Mouse (Mus musculus): ENCODE measurements around the gene Nup210. TPM values are rescaled to one million over a fixed set of nuclear protein-coding genes. Genes with fewer than 3 reads are reported as not detected.

The Nup210 gene
- polyA plus RNA-seq, 1 experiment from 2014 or later, result 37.4 TPM

DNA sequence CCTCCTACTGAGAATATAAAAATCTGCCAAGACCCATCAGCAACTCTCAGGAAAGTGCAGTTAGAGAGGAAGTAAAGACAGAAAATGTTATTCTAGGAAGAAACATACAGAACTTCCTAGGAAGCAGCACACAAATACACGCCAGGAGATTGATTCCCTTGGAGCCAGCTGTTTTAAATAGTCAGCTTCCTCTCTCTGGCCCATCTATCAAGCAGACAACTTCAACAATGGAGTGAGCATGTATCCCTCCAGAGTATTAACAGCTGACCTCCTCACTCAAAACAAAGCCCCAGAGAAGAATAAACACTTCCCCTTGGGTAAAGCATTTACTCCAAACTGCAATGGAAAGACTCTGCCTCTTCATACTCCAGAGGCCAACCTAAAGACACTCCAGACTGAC lies 1.5 kb downstream of the Nup210 start:
- no peaks in the 10 kb centered on the region for H3K36me3 ChIP-seq (ENCODE audit: control insufficient read depth, insufficient read depth, low read length)
- H3K4me2 ChIP-seq (ENCODE audit: low read depth, low read length, severe bottlenecking), result peak overlapping the region; percentile 92; the same call in 1 of the 2 replicates
- peaks cover 9% of the 10 kb centered on the region; the same call in 1 of the 2 replicates for H3K4me1 ChIP-seq (replicated peaks; ENCODE audit: control insufficient read depth, insufficient read depth, low read length)
- WGBS, result 45% methylated on average over 1 of the region's 1 CpGs
- no peaks in the 10 kb centered on the region for H3K9me3 ChIP-seq (ENCODE audit: control insufficient read depth, low read length)
- DNase-seq (ENCODE audit: low spot score) (no peak), ATAC-seq (replicated peaks; ENCODE audit: low FRiP score) (no peak)
- 0 out of 2 replicates have a peak overlapping the region, but pooled peaks have one; percentile 77 for H3K4me3 ChIP-seq (ENCODE audit: low read depth, low read length)
- H3K27me3 ChIP-seq (ENCODE audit: control insufficient read depth, insufficient read depth, low read length), result no peaks in the 10 kb centered on the region
- no peak overlapping the region for H3K27ac ChIP-seq (ENCODE audit: low read depth, low read length)
- H3K9ac ChIP-seq (ENCODE audit: low read length), result peak overlapping the region; percentile 5; the same call in 1 of the 2 replicates

DNA sequence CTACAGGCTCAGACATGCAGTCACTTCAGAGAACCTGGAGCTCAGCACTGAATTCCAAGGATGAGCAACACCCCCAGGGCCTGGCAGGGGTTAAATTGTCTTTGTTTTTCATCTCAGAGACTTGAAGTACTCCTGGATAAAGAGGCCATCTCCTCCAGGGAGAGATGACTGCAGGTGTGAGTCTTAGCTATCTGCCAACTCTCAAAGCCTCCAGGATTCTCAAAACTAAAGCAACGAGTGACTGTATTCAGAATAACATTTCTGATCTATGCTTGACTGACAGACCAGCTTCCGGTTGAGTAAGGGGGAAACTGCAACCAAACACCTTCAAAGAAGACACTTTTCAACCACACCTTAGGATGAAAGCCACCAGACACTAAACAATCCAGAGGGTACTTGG lies 1.9 kb downstream of the Nup210 start:
- no peak overlapping the region for H3K27ac ChIP-seq (ENCODE audit: low read depth, low read length)
- no peak for DNase-seq (ENCODE audit: low spot score)
- H3K9me3 ChIP-seq (ENCODE audit: control insufficient read depth, low read length), result no peaks in the 10 kb centered on the region
- no peak overlapping the region for H3K9ac ChIP-seq (ENCODE audit: low read length)
- no peak for ATAC-seq (replicated peaks; ENCODE audit: low FRiP score)
- 66% methylated on average over 2 of the region's 2 CpGs for WGBS
- no peak overlapping the region for H3K4me3 ChIP-seq (ENCODE audit: low read depth, low read length)
- no peaks in the 10 kb centered on the region for H3K27me3 ChIP-seq (ENCODE audit: control insufficient read depth, insufficient read depth, low read length)
- no peaks in the 10 kb centered on the region for H3K36me3 ChIP-seq (ENCODE audit: control insufficient read depth, insufficient read depth, low read length)
- peaks cover 9% of the 10 kb centered on the region; the same call in 1 of the 2 replicates for H3K4me1 ChIP-seq (replicated peaks; ENCODE audit: control insufficient read depth, insufficient read depth, low read length)
- 0 out of 2 replicates have a peak overlapping the region, but pooled peaks have one; percentile 11 for H3K4me2 ChIP-seq (ENCODE audit: low read depth, low read length, severe bottlenecking)

DNA sequence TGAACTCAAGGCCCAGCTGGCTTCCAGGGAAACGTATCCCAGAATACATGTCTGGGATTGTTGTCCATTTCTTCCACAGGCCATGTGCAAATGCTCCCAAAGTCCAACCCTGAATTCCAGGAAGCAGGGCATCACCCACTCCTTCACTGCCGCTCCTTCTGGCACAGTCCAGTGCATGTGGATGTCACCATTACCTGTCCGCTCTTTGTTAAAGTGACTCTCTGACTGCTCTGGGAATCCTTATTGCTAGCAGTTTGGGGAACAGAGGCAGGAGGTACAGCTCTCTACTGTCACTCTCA lies 4.7 kb downstream of the Nup210 start:
- Histone ChIP-seq H3K4me1 (replicated peaks; ENCODE audit: control insufficient read depth, insufficient read depth, low read length) (peaks cover 6% of the 10 kb centered on the region; the same call in 1 of the 2 replicates), H3K27me3 (ENCODE audit: control insufficient read depth, insufficient read depth, low read length) (no peaks in the 10 kb centered on the region), H3K9ac (ENCODE audit: low read length) (no peak overlapping the region), H3K27ac (ENCODE audit: low read depth, low read length) (no peak overlapping the region), H3K36me3 (ENCODE audit: control insufficient read depth, insufficient read depth, low read length) (no peaks in the 10 kb centered on the region), H3K4me3 (ENCODE audit: low read depth, low read length) (no peak overlapping the region), H3K9me3 (ENCODE audit: control insufficient read depth, low read length) (no peaks in the 10 kb centered on the region), H3K4me2 (ENCODE audit: low read depth, low read length, severe bottlenecking) (no peak overlapping the region)
- DNase-seq (ENCODE audit: low spot score) (no peak), ATAC-seq (replicated peaks; ENCODE audit: low FRiP score) (no peak)
- 95% methylated on average over 3 of the region's 3 CpGs for WGBS

DNA sequence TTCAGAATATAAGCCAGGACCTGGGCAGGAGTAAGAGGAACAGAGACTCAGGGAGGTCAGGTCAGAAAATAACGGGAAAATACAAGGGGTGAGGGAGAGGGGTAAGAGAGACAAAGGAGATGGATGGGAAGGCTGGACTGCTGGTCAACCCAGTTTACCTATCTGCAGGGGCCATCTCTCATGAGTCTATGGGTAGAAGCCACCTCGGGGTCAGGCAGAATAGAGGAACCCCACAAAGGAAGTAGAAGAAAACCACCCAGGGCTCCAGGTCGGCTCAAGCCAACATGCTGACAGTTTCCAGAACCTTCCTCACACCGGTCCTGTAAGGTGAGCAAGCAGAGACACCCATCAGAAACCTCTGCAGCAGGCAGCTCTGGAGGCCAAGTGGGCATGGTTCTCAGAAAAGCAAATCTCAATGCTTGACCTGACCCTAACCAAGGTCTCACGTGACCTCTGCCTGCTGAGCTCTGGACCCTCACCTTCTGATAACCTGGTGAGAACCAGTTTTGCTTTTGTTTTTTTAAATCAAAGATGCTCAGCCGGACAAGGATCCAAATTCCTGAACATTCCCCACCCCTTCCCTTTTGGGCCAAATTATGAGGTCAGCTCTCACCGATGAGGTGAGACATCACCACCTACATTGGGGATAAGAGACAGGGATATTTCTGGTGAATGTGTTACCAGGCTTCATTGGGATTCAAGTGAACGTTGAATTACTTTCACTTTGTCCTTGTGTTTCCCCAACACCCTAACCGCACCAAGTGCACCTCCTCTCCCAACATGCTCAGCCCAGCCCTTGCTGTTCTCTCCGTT lies 5.3 kb downstream of the Nup210 start:
- no peak overlapping the region for H3K4me2 ChIP-seq (ENCODE audit: low read depth, low read length, severe bottlenecking)
- H3K9me3 ChIP-seq (ENCODE audit: control insufficient read depth, low read length), result no peaks in the 10 kb centered on the region
- ATAC-seq (replicated peaks; ENCODE audit: low FRiP score), result no peak
- H3K36me3 ChIP-seq (ENCODE audit: control insufficient read depth, insufficient read depth, low read length), result no peaks in the 10 kb centered on the region
- 88% methylated on average over 10 of the region's 10 CpGs for WGBS
- no peak overlapping the region for H3K4me3 ChIP-seq (ENCODE audit: low read depth, low read length)
- H3K27me3 ChIP-seq (ENCODE audit: control insufficient read depth, insufficient read depth, low read length), result no peaks in the 10 kb centered on the region
- no peak for DNase-seq (ENCODE audit: low spot score)
- H3K4me1 ChIP-seq (replicated peaks; ENCODE audit: control insufficient read depth, insufficient read depth, low read length), result peaks cover 6% of the 10 kb centered on the region; the same call in 1 of the 2 replicates
- no peak overlapping the region for H3K9ac ChIP-seq (ENCODE audit: low read length)
- no peak overlapping the region for H3K27ac ChIP-seq (ENCODE audit: low read depth, low read length)

DNA sequence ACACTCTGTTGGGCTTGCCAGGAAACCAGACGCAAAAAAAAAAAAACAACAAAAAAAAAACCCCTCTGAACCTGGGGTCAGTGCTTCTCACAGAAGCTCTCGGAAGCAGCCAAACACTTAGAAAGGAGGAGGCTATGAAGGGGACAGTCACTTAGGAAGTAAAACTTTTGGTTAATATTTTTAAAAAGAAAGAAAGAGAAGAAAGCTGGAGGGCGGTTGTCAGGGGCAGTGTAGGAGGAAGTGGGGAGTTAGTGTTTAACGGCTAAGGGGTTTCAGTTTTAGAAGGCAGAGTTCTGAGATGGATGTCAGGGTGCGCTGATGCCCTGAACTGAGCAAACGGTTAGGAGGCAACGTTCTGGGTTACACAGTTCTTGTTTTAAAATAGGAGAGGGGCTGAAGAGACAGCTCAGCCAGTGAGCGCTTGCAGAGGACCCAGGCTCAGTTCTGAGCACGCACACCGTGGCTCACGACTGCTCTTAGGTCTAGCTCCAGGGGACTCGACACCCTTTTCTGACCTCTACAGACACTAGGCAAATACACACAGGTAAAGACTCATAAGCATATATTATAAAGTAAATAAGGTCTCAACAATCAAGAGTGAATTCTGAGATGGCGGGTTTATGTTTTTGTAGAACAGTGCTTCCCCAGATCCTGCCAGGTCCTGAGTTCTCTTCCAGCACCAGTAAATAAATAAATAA lies 6.2 kb downstream of the Nup210 start:
- no peak overlapping the region for H3K4me2 ChIP-seq (ENCODE audit: low read depth, low read length, severe bottlenecking)
- 83% methylated on average over 13 of the region's 13 CpGs for WGBS

DNA sequence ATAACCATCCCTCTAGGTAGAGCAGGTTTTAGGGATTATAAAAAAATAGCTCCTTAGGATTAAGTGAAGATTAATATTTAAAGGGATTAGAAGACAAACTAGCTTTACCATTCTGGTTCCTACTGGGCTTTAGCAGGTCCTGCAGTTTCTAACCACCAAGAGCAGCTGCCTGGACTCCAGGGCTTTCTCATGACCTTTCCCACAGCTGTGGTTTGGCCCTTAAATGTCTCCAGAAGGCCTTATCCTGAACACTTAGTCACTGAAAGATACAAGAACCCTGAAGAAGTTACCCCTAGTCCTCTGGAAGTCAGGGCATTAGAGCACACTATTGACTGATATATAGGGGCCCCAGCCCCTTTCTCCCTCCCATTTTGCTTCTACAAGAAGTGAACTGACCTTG lies 7.1 kb downstream of the Nup210 start:
- Histone ChIP-seq H3K9ac (ENCODE audit: low read length) (no peak overlapping the region), H3K27ac (ENCODE audit: low read depth, low read length) (no peak overlapping the region), H3K36me3 (ENCODE audit: control insufficient read depth, insufficient read depth, low read length) (no peaks in the 10 kb centered on the region), H3K27me3 (ENCODE audit: control insufficient read depth, insufficient read depth, low read length) (no peaks in the 10 kb centered on the region), H3K9me3 (ENCODE audit: control insufficient read depth, low read length) (no peaks in the 10 kb centered on the region), H3K4me3 (ENCODE audit: low read depth, low read length) (no peak overlapping the region), H3K4me1 (replicated peaks; ENCODE audit: control insufficient read depth, insufficient read depth, low read length) (peaks cover 2% of the 10 kb centered on the region; the same call in 1 of the 2 replicates), H3K4me2 (ENCODE audit: low read depth, low read length, severe bottlenecking) (no peak overlapping the region)
- ATAC-seq (replicated peaks; ENCODE audit: low FRiP score) (no peak), DNase-seq (ENCODE audit: low spot score) (no peak)

More for the DNA sequence above, 6.2 kb downstream of the Nup210 start:
- Histone ChIP-seq H3K27ac (ENCODE audit: low read depth, low read length) (no peak overlapping the region), H3K9me3 (ENCODE audit: control insufficient read depth, low read length) (no peaks in the 10 kb centered on the region), H3K36me3 (ENCODE audit: control insufficient read depth, insufficient read depth, low read length) (no peaks in the 10 kb centered on the region), H3K27me3 (ENCODE audit: control insufficient read depth, insufficient read depth, low read length) (no peaks in the 10 kb centered on the region), H3K4me1 (replicated peaks; ENCODE audit: control insufficient read depth, insufficient read depth, low read length) (peaks cover 6% of the 10 kb centered on the region; the same call in 1 of the 2 replicates), H3K9ac (ENCODE audit: low read length) (no peak overlapping the region), H3K4me3 (ENCODE audit: low read depth, low read length) (no peak overlapping the region)
- DNase-seq (ENCODE audit: low spot score), result no peak
- no peak for ATAC-seq (replicated peaks; ENCODE audit: low FRiP score)

DNA sequence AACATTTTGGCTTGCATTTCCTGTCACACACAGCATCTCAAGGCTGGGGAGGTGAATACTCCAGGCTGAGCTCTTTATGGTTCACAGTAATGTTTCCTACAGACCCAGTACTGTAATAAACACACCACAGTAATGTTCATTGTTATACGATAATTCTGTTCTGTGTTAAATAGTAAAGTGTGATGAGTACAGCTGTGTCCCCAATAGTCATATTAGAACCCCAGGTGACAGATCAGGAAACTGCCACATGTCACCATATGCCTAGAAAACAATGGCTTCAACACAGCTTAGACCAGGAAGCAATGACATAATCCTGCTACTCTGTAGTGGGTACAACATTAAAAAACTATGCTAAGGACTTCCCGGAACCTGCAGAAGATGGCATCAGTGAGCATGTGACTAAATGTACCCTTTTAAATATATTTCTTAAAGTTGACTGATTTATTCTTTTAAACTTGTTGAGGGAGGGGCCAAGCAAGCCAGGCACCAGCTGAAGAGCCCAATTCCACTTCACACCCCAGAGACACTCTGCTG lies 7.6 kb downstream of the Nup210 start:
- no peak for ATAC-seq (replicated peaks; ENCODE audit: low FRiP score)
- WGBS, result 98% methylated on average over 2 of the region's 2 CpGs
- no peak overlapping the region for H3K4me2 ChIP-seq (ENCODE audit: low read depth, low read length, severe bottlenecking)
- H3K9me3 ChIP-seq (ENCODE audit: control insufficient read depth, low read length), result no peaks in the 10 kb centered on the region
- 0 out of 2 replicates have a peak, but pooled peaks cover 2% of the 10 kb centered on the region for H3K4me1 ChIP-seq (replicated peaks; ENCODE audit: control insufficient read depth, insufficient read depth, low read length)
- no peak overlapping the region for H3K4me3 ChIP-seq (ENCODE audit: low read depth, low read length)
- no peak overlapping the region for H3K27ac ChIP-seq (ENCODE audit: low read depth, low read length)
- H3K36me3 ChIP-seq (ENCODE audit: control insufficient read depth, insufficient read depth, low read length), result no peaks in the 10 kb centered on the region
- DNase-seq (ENCODE audit: low spot score), result no peak
- no peak overlapping the region for H3K9ac ChIP-seq (ENCODE audit: low read length)
- no peaks in the 10 kb centered on the region for H3K27me3 ChIP-seq (ENCODE audit: control insufficient read depth, insufficient read depth, low read length)

DNA sequence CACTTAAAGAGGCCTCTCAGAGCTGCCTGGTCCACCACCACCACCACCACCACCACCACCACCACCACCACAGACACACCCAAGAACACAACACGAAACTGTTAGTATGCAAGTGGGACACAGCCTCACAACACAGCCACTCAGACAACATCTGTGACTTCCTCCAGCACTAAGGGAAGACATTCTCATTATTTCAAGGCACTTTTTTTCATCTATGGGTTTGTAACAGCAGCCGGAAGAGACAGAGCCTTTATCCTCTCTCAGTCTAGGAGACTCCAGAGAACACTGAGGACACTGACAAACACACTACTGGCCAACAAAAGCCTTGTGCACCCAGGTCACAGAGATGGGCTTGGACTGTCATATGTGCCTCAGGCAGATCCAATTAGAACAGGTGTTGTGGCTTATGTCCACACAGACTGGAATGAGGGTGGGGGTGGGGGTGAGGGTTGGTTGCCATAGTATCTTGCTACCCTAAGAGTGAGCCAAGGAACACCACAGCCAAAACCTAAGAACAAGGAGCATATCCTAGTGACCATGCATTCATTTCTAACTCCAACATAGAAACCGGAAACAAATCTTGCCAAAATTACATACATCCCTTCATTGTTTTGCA lies 8.2 kb downstream of the Nup210 start:
- no peaks in the 10 kb centered on the region for H3K27me3 ChIP-seq (ENCODE audit: control insufficient read depth, insufficient read depth, low read length)
- H3K36me3 ChIP-seq (ENCODE audit: control insufficient read depth, insufficient read depth, low read length), result no peaks in the 10 kb centered on the region
- no peak overlapping the region for H3K27ac ChIP-seq (ENCODE audit: low read depth, low read length)
- H3K4me3 ChIP-seq (ENCODE audit: low read depth, low read length), result no peak overlapping the region
- no peak overlapping the region for H3K9ac ChIP-seq (ENCODE audit: low read length)
- ATAC-seq (replicated peaks; ENCODE audit: low FRiP score), result no peak
- 0 out of 2 replicates have a peak, but pooled peaks cover 2% of the 10 kb centered on the region for H3K4me1 ChIP-seq (replicated peaks; ENCODE audit: control insufficient read depth, insufficient read depth, low read length)
- H3K9me3 ChIP-seq (ENCODE audit: control insufficient read depth, low read length), result no peaks in the 10 kb centered on the region
- DNase-seq (ENCODE audit: low spot score), result no peak
- WGBS, result 92% methylated on average over 3 of the region's 3 CpGs
- no peak overlapping the region for H3K4me2 ChIP-seq (ENCODE audit: low read depth, low read length, severe bottlenecking)
